Mouse (Mus musculus) retina, postnatal 1 day (tissue): ENCODE data around the gene Ninj2.

ENCODE experiments used
- DNase-seq: peaks from one replicate; pipeline ENCODE4 v3.0.0-alpha.2; 2012

Ninj2 gene

GRCm38 (mm10) chr6:120095096-120095495 is 1.9 kb downstream of the Ninj2 start:
- DNase-seq: no peak

GRCm38 (mm10) chr6:120095501-120095900 is 2.4 kb downstream of the Ninj2 start:
- DNase-seq: no peak

GRCm38 (mm10) chr6:120099392-120099791 is 6.2 kb downstream of the Ninj2 start:
- no peak for DNase-seq

- DNase-seq: no peak
Measured at GRCm38 (mm10) chr6:120101221-120101620, 8.1 kb downstream of the Ninj2 start.

GRCm38 (mm10) chr6:120101996-120102395 is 8.8 kb downstream of the Ninj2 start:
- DNase-seq: no peak

GRCm38 (mm10) chr6:120103104-120103503 is 10.0 kb downstream of the Ninj2 start:
- DNase-seq: no peak

- DNase-seq: no peak
Measured at GRCm38 (mm10) chr6:120105055-120105454, 11.9 kb downstream of the Ninj2 start.

- no peak for DNase-seq
Measured at GRCm38 (mm10) chr6:120107586-120107985, 14.4 kb downstream of the Ninj2 start.

GRCm38 (mm10) chr6:120108061-120108460 is 14.9 kb downstream of the Ninj2 start:
- DNase-seq: no peak

GRCm38 (mm10) chr6:120109173-120109572 is 16.0 kb downstream of the Ninj2 start:
- peak; percentile 80 for DNase-seq

- DNase-seq: no peak
Measured at GRCm38 (mm10) chr6:120109932-120110331, 16.8 kb downstream of the Ninj2 start.

GRCm38 (mm10) chr6:120110738-120111409 is 17.7 kb downstream of the Ninj2 start:
- no peak for DNase-seq

GRCm38 (mm10) chr6:120111410-120111783 is 18.2 kb downstream of the Ninj2 start:
- no peak for DNase-seq

- peak; percentile 91 for DNase-seq
Measured at GRCm38 (mm10) chr6:120111984-120112803, 19.0 kb downstream of the Ninj2 start.

GRCm38 (mm10) chr6:120113856-120114255 is 20.7 kb downstream of the Ninj2 start:
- no peak for DNase-seq

- DNase-seq: no peak
Measured at GRCm38 (mm10) chr6:120114271-120114670, 21.1 kb downstream of the Ninj2 start.

GRCm38 (mm10) chr6:120114698-120115097 is 21.5 kb downstream of the Ninj2 start:
- peak; percentile 42 for DNase-seq

- DNase-seq: no peak
Measured at GRCm38 (mm10) chr6:120115443-120115842, 22.3 kb downstream of the Ninj2 start.

GRCm38 (mm10) chr6:120119824-120120223 is 26.7 kb downstream of the Ninj2 start:
- no peak for DNase-seq

- no peak for DNase-seq
Measured at GRCm38 (mm10) chr6:120124688-120125087, 31.5 kb downstream of the Ninj2 start.

GRCm38 (mm10) chr6:120126456-120126855 is 33.3 kb downstream of the Ninj2 start:
- DNase-seq: no peak

- DNase-seq: no peak
Measured at GRCm38 (mm10) chr6:120127321-120127720, 34.2 kb downstream of the Ninj2 start.

- DNase-seq: no peak
Measured at GRCm38 (mm10) chr6:120134748-120135147, 41.6 kb downstream of the Ninj2 start.

- no peak for DNase-seq
Measured at GRCm38 (mm10) chr6:120145439-120145838, 52.3 kb downstream of the Ninj2 start.
